Mouse (Mus musculus): ENCODE data around the gene Kcnh1. TPM values are rescaled to one million over a fixed set of nuclear protein-coding genes. Genes with fewer than 3 reads are reported as not detected.

Gene Kcnh1
- polyA plus RNA-seq, 1 experiment from 2014 or later, result 0.20 TPM

DNA sequence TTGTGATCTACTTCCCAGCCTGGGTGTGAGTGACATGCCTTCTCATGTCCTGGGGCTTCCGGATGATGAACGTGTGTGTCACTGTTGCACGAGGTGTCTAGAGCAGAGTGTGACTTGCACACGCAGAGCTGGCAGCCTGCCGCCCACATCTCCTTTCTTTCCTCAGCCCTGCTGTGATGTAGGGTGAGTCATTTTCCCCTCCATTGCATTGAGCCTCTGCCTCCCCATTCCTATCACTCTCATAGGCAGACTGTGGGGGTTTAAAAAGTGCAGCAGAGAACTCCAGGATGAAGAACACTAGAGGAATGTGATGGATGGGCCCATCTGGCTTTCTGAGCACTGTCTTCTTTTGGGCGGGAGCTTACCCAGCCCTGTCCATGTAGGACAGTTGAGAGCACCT lies 76.4 kb downstream of the Kcnh1 start:
- WGBS, result 78% methylated on average over 6 of the region's 6 CpGs
- H3K27me3 ChIP-seq (ENCODE audit: control insufficient read depth, insufficient read depth, low read length), result no peaks in the 10 kb centered on the region
- H3K9me3 ChIP-seq (ENCODE audit: control insufficient read depth, low read length), result no peaks in the 10 kb centered on the region
- H3K4me1 ChIP-seq (ENCODE audit: control insufficient read depth in 2 of 2, insufficient read depth in 2 of 2, low read length in 2 of 2), result no peaks in the 10 kb centered on the region
- no peak overlapping the region for H3K4me3 ChIP-seq (ENCODE audit: control insufficient read depth in 1 of 2, insufficient read depth in 1 of 2, low read depth in 1 of 2, low read length in 2 of 2)
- no peak overlapping the region for H3K27ac ChIP-seq (replicated peaks in 1 of 2; ENCODE audit: control insufficient read depth in 1 of 2, insufficient read depth in 1 of 2, low read depth in 2 of 2, low read length in 2 of 2)
- no peaks in the 10 kb centered on the region for H3K36me3 ChIP-seq (ENCODE audit: control insufficient read depth, insufficient read depth, low read length)
- no peak for ATAC-seq (ENCODE audit: insufficient number of reproducible peaks, insufficient read depth, low FRiP score, low read depth)
- H3K9ac ChIP-seq (ENCODE audit: low read length), result no peak overlapping the region
- no peak overlapping the region for H3K4me2 ChIP-seq (ENCODE audit: low read length)

- Histone ChIP-seq H3K9me3 (ENCODE audit: control insufficient read depth, low read length) (no peaks in the 10 kb centered on the region), H3K4me2 (ENCODE audit: low read length) (no peak overlapping the region), H3K4me1 (ENCODE audit: control insufficient read depth in 2 of 2, insufficient read depth in 2 of 2, low read length in 2 of 2) (no peaks in the 10 kb centered on the region), H3K9ac (ENCODE audit: low read length) (no peak overlapping the region), H3K4me3 (ENCODE audit: control insufficient read depth in 1 of 2, insufficient read depth in 1 of 2, low read depth in 1 of 2, low read length in 2 of 2) (no peak overlapping the region), H3K27ac (replicated peaks in 1 of 2; ENCODE audit: control insufficient read depth in 1 of 2, insufficient read depth in 1 of 2, low read depth in 2 of 2, low read length in 2 of 2) (no peak overlapping the region), H3K36me3 (ENCODE audit: control insufficient read depth, insufficient read depth, low read length) (no peaks in the 10 kb centered on the region), H3K27me3 (ENCODE audit: control insufficient read depth, insufficient read depth, low read length) (no peaks in the 10 kb centered on the region)
- no peak for ATAC-seq (ENCODE audit: insufficient number of reproducible peaks, insufficient read depth, low FRiP score, low read depth)
- WGBS, result 73% methylated on average over 5 of the region's 5 CpGs
These were observed 78.3 kb downstream of the Kcnh1 start for GRCm38 (mm10) chr1:192268878-192269277.

DNA sequence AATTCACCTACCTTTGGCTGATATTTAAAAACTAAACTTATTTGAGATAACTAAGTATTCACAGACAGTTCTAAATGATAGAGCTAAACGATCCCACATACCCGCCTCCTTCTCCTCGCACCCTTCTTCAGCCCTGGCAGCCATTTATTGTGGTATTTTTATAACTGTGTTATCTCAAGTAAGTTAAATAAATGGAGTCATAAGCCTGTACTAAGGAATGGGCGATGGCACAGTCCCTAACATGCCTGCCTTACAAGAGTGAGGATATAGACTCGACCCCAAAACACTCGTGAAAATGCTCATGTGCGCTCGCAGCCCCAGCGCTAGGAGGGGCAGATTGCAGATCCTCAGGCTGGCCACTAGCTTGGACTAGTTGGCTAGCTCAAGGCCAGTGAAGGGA lies 79.3 kb downstream of the Kcnh1 start:
- no peaks in the 10 kb centered on the region for H3K27me3 ChIP-seq (ENCODE audit: control insufficient read depth, insufficient read depth, low read length)
- H3K4me3 ChIP-seq (ENCODE audit: control insufficient read depth in 1 of 2, insufficient read depth in 1 of 2, low read depth in 1 of 2, low read length in 2 of 2), result no peak overlapping the region
- no peak overlapping the region for H3K27ac ChIP-seq (replicated peaks in 1 of 2; ENCODE audit: control insufficient read depth in 1 of 2, insufficient read depth in 1 of 2, low read depth in 2 of 2, low read length in 2 of 2)
- no peaks in the 10 kb centered on the region for H3K36me3 ChIP-seq (ENCODE audit: control insufficient read depth, insufficient read depth, low read length)
- no peak for ATAC-seq (ENCODE audit: insufficient number of reproducible peaks, insufficient read depth, low FRiP score, low read depth)
- 81% methylated on average over 9 of the region's 9 CpGs for WGBS
- H3K4me1 ChIP-seq (ENCODE audit: control insufficient read depth in 2 of 2, insufficient read depth in 2 of 2, low read length in 2 of 2), result no peaks in the 10 kb centered on the region
- no peak overlapping the region for H3K9ac ChIP-seq (ENCODE audit: low read length)
- no peaks in the 10 kb centered on the region for H3K9me3 ChIP-seq (ENCODE audit: control insufficient read depth, low read length)
- H3K4me2 ChIP-seq (ENCODE audit: low read length), result no peak overlapping the region

DNA sequence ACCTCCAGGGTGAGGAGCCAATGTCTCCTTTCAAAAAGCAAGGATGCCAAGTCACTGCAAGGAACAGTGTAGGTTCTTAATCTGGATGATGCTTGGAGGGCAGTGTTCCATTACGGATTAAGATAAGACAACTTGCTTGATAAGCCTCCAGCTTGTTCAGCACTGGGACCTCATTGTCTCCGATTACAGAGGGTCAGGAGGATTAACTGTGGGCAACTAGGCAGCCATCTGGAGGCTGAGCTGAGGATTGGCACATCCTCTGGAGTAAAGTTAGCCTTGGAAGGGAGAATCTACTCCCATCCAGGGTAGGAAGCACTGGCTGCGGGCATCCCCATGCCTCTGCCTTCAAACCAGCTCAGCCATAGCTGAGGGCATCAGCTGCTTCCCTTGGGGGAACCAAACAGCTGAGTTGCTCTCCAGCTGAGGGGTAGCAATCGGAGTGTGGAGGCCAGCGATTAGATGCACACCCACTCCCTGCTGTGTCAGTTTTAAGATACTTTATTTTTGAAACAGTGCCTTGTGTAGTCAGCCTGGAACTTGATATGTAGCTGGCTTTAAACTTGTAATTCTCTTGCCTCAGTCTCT lies 87.3 kb downstream of the Kcnh1 start:
- H3K4me3 ChIP-seq (ENCODE audit: control insufficient read depth in 1 of 2, insufficient read depth in 1 of 2, low read depth in 1 of 2, low read length in 2 of 2), result no peak overlapping the region
- ATAC-seq (ENCODE audit: insufficient number of reproducible peaks, insufficient read depth, low FRiP score, low read depth), result no peak
- no peaks in the 10 kb centered on the region for H3K27me3 ChIP-seq (ENCODE audit: control insufficient read depth, insufficient read depth, low read length)
- no peak overlapping the region for H3K27ac ChIP-seq (replicated peaks in 1 of 2; ENCODE audit: control insufficient read depth in 1 of 2, insufficient read depth in 1 of 2, low read depth in 2 of 2, low read length in 2 of 2)
- H3K4me2 ChIP-seq (ENCODE audit: low read length), result no peak overlapping the region
- no peaks in the 10 kb centered on the region for H3K36me3 ChIP-seq (ENCODE audit: control insufficient read depth, insufficient read depth, low read length)
- WGBS, result 59% methylated on average over 5 of the region's 5 CpGs
- H3K9me3 ChIP-seq (ENCODE audit: control insufficient read depth, low read length), result no peaks in the 10 kb centered on the region
- no peaks in the 10 kb centered on the region for H3K4me1 ChIP-seq (ENCODE audit: control insufficient read depth in 2 of 2, insufficient read depth in 2 of 2, low read length in 2 of 2)
- no peak overlapping the region for H3K9ac ChIP-seq (ENCODE audit: low read length)

DNA sequence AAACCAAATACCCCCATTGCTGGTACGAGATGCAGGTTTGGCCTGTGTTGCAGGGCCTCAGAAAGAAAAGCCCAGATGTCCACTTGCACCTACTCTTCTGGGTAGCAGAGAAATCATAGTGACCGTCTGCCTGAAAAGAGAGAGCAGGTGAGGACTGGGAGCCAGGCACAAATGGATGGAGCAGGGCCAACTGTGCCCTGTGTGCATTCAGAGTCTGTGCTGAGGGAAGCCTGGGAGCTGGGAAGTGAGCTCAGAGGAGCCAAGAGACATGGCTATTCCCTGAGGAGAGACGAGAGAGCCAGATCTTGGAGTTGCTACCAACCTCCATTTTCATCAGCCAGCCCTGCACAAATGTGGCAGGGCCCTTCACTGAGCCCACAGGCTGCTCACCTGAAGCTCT lies 93.8 kb downstream of the Kcnh1 start:
- Histone ChIP-seq H3K4me1 (ENCODE audit: control insufficient read depth in 2 of 2, insufficient read depth in 2 of 2, low read length in 2 of 2) (no peaks in the 10 kb centered on the region), H3K27me3 (ENCODE audit: control insufficient read depth, insufficient read depth, low read length) (no peaks in the 10 kb centered on the region), H3K4me3 (ENCODE audit: control insufficient read depth in 1 of 2, insufficient read depth in 1 of 2, low read depth in 1 of 2, low read length in 2 of 2) (no peak overlapping the region), H3K36me3 (ENCODE audit: control insufficient read depth, insufficient read depth, low read length) (no peaks in the 10 kb centered on the region), H3K4me2 (ENCODE audit: low read length) (no peak overlapping the region), H3K9me3 (ENCODE audit: control insufficient read depth, low read length) (no peaks in the 10 kb centered on the region), H3K27ac (replicated peaks in 1 of 2; ENCODE audit: control insufficient read depth in 1 of 2, insufficient read depth in 1 of 2, low read depth in 2 of 2, low read length in 2 of 2) (no peak overlapping the region), H3K9ac (ENCODE audit: low read length) (no peak overlapping the region)
- ATAC-seq (ENCODE audit: insufficient number of reproducible peaks, insufficient read depth, low FRiP score, low read depth), result no peak
- WGBS, result 62% methylated on average over 3 of the region's 3 CpGs

DNA sequence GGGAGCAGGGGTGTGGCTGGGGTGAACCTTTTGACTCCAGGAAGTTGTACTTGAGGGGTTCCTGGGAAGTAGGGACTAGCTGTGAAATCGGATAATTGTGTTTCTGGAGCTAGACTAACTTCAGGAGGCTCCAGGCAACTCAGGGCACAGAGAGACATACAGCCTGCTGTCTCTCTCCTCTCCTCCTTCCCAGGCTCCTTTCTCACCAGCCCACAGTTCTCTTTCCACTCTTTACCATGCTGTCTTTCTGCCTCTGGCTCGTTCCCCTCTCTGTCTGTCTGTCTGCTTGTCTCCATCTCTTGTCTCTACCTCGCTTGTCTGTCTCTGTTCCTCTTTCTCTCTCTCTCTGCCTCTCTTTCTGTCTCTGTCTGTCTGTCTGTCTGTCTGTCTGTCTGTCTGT lies 94.4 kb downstream of the Kcnh1 start:
- Histone ChIP-seq H3K9me3 (ENCODE audit: control insufficient read depth, low read length) (no peaks in the 10 kb centered on the region), H3K4me3 (ENCODE audit: control insufficient read depth in 1 of 2, insufficient read depth in 1 of 2, low read depth in 1 of 2, low read length in 2 of 2) (no peak overlapping the region), H3K4me2 (ENCODE audit: low read length) (no peak overlapping the region), H3K36me3 (ENCODE audit: control insufficient read depth, insufficient read depth, low read length) (no peaks in the 10 kb centered on the region), H3K4me1 (ENCODE audit: control insufficient read depth in 2 of 2, insufficient read depth in 2 of 2, low read length in 2 of 2) (no peaks in the 10 kb centered on the region), H3K27me3 (ENCODE audit: control insufficient read depth, insufficient read depth, low read length) (no peaks in the 10 kb centered on the region), H3K9ac (ENCODE audit: low read length) (no peak overlapping the region), H3K27ac (replicated peaks in 1 of 2; ENCODE audit: control insufficient read depth in 1 of 2, insufficient read depth in 1 of 2, low read depth in 2 of 2, low read length in 2 of 2) (no peak overlapping the region)
- ATAC-seq (ENCODE audit: insufficient number of reproducible peaks, insufficient read depth, low FRiP score, low read depth), result no peak
- 57% methylated on average over 3 of the region's 3 CpGs for whole genome bisulfite sequencing

DNA sequence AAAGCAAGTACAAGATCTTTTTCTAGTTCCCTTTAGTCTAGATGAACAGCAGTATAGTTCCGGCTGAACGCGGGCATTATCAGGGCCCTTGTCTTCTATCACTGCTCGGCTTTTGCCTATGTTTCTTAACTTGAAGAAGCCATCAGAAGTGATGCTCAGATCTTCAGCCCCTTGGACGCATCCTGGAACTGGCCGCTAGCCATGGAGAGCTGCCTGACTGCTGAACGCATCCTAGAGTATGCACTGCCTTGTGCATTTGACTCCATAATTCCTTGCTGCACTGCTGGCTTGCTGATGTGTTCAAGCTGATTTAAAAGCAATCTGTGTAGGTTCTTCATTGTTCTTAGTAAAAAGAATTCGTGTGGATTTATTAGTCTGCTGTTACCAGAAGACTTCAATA lies 97.9 kb downstream of the Kcnh1 start:
- Histone ChIP-seq H3K9ac (ENCODE audit: low read length) (no peak overlapping the region), H3K4me3 (ENCODE audit: control insufficient read depth in 1 of 2, insufficient read depth in 1 of 2, low read depth in 1 of 2, low read length in 2 of 2) (no peak overlapping the region), H3K27me3 (ENCODE audit: control insufficient read depth, insufficient read depth, low read length) (no peaks in the 10 kb centered on the region), H3K27ac (replicated peaks in 1 of 2; ENCODE audit: control insufficient read depth in 1 of 2, insufficient read depth in 1 of 2, low read depth in 2 of 2, low read length in 2 of 2) (no peak overlapping the region), H3K9me3 (ENCODE audit: control insufficient read depth, low read length) (no peaks in the 10 kb centered on the region), H3K4me2 (ENCODE audit: low read length) (no peak overlapping the region), H3K4me1 (ENCODE audit: control insufficient read depth in 2 of 2, insufficient read depth in 2 of 2, low read length in 2 of 2) (no peaks in the 10 kb centered on the region), H3K36me3 (ENCODE audit: control insufficient read depth, insufficient read depth, low read length) (no peaks in the 10 kb centered on the region)
- no peak for ATAC-seq (ENCODE audit: insufficient number of reproducible peaks, insufficient read depth, low FRiP score, low read depth)
- 86% methylated on average over 8 of the region's 8 CpGs for WGBS

DNA sequence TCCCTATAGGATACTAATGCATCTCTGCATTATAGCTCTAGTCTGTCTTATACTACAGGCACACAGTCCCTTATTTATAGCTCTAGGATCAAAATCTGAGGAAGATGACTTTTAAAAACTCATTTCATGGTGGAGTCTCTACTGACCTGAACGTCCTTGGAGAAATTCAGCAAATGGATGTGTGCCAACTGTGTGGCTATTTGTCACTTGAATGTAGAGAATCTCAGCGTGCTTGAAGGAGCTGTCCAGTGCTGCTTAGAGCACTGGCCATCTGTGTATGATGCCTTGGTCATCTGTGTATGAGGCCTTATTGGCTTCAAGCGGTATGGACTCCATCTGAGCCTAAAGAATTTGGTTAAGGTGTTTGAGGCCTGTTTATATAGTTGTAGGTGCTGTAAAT lies 100.7 kb downstream of the Kcnh1 start:
- no peaks in the 10 kb centered on the region for H3K36me3 ChIP-seq (ENCODE audit: control insufficient read depth, insufficient read depth, low read length)
- H3K4me3 ChIP-seq (ENCODE audit: control insufficient read depth in 1 of 2, insufficient read depth in 1 of 2, low read depth in 1 of 2, low read length in 2 of 2), result no peak overlapping the region
- no peak overlapping the region for H3K4me2 ChIP-seq (ENCODE audit: low read length)
- no peaks in the 10 kb centered on the region for H3K4me1 ChIP-seq (ENCODE audit: control insufficient read depth in 2 of 2, insufficient read depth in 2 of 2, low read length in 2 of 2)
- no peak overlapping the region for H3K9ac ChIP-seq (ENCODE audit: low read length)
- ATAC-seq (ENCODE audit: insufficient number of reproducible peaks, insufficient read depth, low FRiP score, low read depth), result no peak
- H3K27me3 ChIP-seq (ENCODE audit: control insufficient read depth, insufficient read depth, low read length), result no peaks in the 10 kb centered on the region
- no peaks in the 10 kb centered on the region for H3K9me3 ChIP-seq (ENCODE audit: control insufficient read depth, low read length)
- H3K27ac ChIP-seq (replicated peaks in 1 of 2; ENCODE audit: control insufficient read depth in 1 of 2, insufficient read depth in 1 of 2, low read depth in 2 of 2, low read length in 2 of 2), result no peak overlapping the region
- 39% methylated on average over 3 of the region's 3 CpGs for WGBS

Data from heart, embryonic 14.5 days (tissue).